Mouse (Mus musculus) lung, embryonic 15.5 days (tissue): ENCODE measurements around the gene Igsf8. TPM values are rescaled to one million over a fixed set of nuclear protein-coding genes. Genes with fewer than 3 reads are reported as not detected.

ENCODE experiments used
- ATAC-seq: fragments of 200-750 bp; cut with Nextera tagmentation; 2 replicates; pipeline ENCODE4 v1.8.0; 2017; ENCODE audit warnings: moderate number of reproducible peaks, borderline replicate concordance; ENCODE audit not compliant: low FRiP score, low TSS enrichment; ENCODE audit errors: extremely low read depth
- H3K27ac ChIP-seq: fragments of 300-500 bp; sonication (generic); 2 replicates; pipeline ENCODE4 v1.5.1; 2015; ENCODE audit warnings: moderate library complexity, mild to moderate bottlenecking, inconsistent platforms
- H3K27me3 ChIP-seq: fragments of 300-500 bp; sonication (generic); 2 replicates; pipeline ENCODE4 v1.6.1; 2015; ENCODE audit warnings: inconsistent platforms
- H3K36me3 ChIP-seq: fragments of 300-500 bp; sonication (generic); 2 replicates; pipeline ENCODE4 v1.6.1; 2015; ENCODE audit warnings: inconsistent platforms
- H3K4me1 ChIP-seq: fragments of 300-500 bp; sonication (generic); 2 replicates; pipeline ENCODE4 v1.6.1; 2015; ENCODE audit warnings: inconsistent platforms
- H3K4me2 ChIP-seq: fragments of 300-500 bp; sonication (generic); 2 replicates; pipeline ENCODE4 v1.6.1; 2015; ENCODE audit warnings: inconsistent platforms, mild to moderate bottlenecking, moderate library complexity
- H3K4me3 ChIP-seq: fragments of 300-500 bp; sonication (generic); 2 replicates; pipeline ENCODE4 v1.5.1; 2015; ENCODE audit warnings: mild to moderate bottlenecking, inconsistent platforms
- H3K9ac ChIP-seq: fragments of 300-500 bp; sonication (generic); 2 replicates; pipeline ENCODE4 v1.6.1; 2015; ENCODE audit warnings: inconsistent platforms
- H3K9me3 ChIP-seq: fragments of 300-500 bp; sonication (generic); 2 replicates; pipeline ENCODE4 v1.6.1; 2016; ENCODE audit warnings: inconsistent platforms
- WGBS: fragments of 180-500 bp; shearing (Covaris S2); methylation state at CpG from one replicate; pipeline ENCODE4 v1.1.7; 2015; 5-methylcytosine and 5-hydroxymethylcytosine counted together
- polyA plus RNA-seq: library from polyadenylated mRNA; unstranded; fragments of >200 nt; fragmentation: Nextera tagmentation; extraction: Ambion mirVana; gene quantifications from 2 replicates; pipeline ENCODE4 v1.2.1, GENCODE M21; 2015

The Igsf8 gene
- polyA plus RNA-seq, 1 experiment from 2014 or later = 46.2 TPM

- ATAC-seq = no peak
- 67% methylated on average over 15 of the region's 15 CpGs for WGBS
- peaks cover 7% of the 10 kb centered on the region; the same call in 1 of the 2 replicates for H3K36me3 ChIP-seq
- H3K27ac ChIP-seq = no peak overlapping the region
- no peaks in the 10 kb centered on the region for H3K27me3 ChIP-seq
- no peaks in the 10 kb centered on the region for H3K9me3 ChIP-seq
- H3K9ac ChIP-seq = no peak overlapping the region
- H3K4me3 ChIP-seq = no peak overlapping the region
- peaks cover 2% of the 10 kb centered on the region for H3K4me1 ChIP-seq
- no peak overlapping the region for H3K4me2 ChIP-seq
These were observed 56.5 kb downstream of the Igsf8 start for GRCm38 (mm10) chr1:172317946-172318345.

GRCm38 (mm10) chr1:172318424-172319035 lies 57.1 kb downstream of the Igsf8 start:
- no peak for ATAC-seq
- Histone ChIP-seq H3K9ac (no peak overlapping the region), H3K9me3 (no peaks in the 10 kb centered on the region), H3K4me2 (no peak overlapping the region), H3K27me3 (no peaks in the 10 kb centered on the region), H3K4me3 (no peak overlapping the region), H3K36me3 (peaks cover 7% of the 10 kb centered on the region; the same call in 1 of the 2 replicates), H3K4me1 (no peaks in the 10 kb centered on the region), H3K27ac (no peak overlapping the region)
- WGBS = 80% methylated on average over 19 of the region's 19 CpGs

DNA sequence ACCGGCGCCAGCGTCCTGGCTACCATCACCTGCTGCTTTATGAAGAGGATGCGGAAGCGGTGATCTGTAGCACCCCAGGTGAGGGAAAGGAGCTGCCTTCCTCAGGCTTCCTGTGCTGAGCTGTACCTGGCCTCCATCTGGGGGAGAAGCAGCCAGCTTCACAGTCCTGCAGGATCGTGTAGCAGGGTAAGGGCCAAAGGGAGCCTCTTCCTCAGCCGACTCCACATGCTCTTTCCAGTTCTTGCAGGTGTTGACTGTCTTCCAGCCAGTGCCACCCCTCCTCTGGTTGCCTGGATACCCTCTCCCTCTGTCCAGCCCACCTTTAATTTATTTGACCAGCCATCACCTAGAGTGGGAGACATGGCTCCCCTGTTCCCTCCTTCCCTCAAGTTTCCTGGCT lies 57.9 kb downstream of the Igsf8 start:
- no peaks in the 10 kb centered on the region for H3K9me3 ChIP-seq
- H3K27me3 ChIP-seq = no peaks in the 10 kb centered on the region
- no peak overlapping the region for H3K4me3 ChIP-seq
- H3K4me2 ChIP-seq = no peak overlapping the region
- ATAC-seq = no peak
- peaks cover 7% of the 10 kb centered on the region; the same call in 1 of the 2 replicates for H3K36me3 ChIP-seq
- no peak overlapping the region for H3K9ac ChIP-seq
- H3K4me1 ChIP-seq = no peaks in the 10 kb centered on the region
- H3K27ac ChIP-seq = no peak overlapping the region
- WGBS = 77% methylated on average over 7 of the region's 7 CpGs

DNA sequence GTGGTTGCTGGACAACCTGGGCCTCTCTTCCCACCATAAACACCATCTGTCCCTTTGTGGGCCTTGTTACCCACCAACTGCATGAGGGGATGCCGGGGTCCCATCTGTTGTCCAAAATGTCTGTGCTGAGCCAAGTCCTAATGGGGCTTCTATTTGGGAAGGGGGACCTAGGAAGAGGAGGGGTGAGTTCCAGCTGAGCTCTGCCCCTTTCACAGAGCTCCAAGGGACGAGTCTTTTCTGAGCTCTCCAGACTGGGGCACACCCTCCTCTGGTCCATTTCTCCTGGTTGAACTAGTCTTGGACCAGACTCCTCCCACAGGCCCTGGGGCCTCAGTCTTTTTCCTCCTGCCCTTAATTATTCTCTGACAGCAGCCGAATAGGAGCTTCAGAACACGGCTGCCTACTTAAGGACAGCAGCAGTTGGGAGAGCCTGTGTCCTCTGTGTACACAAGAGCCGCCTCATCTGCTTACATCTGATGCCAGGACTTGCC lies 58.5 kb downstream of the Igsf8 start:
- H3K9ac ChIP-seq = no peak overlapping the region
- no peaks in the 10 kb centered on the region for H3K4me1 ChIP-seq
- no peak overlapping the region for H3K27ac ChIP-seq
- no peak for ATAC-seq
- H3K27me3 ChIP-seq = peaks cover 2% of the 10 kb centered on the region
- H3K4me2 ChIP-seq = no peak overlapping the region
- H3K9me3 ChIP-seq = no peaks in the 10 kb centered on the region
- H3K4me3 ChIP-seq = no peak overlapping the region
- H3K36me3 ChIP-seq = peaks cover 7% of the 10 kb centered on the region; the same call in 1 of the 2 replicates
- 48% methylated on average over 5 of the region's 5 CpGs for WGBS

GRCm38 (mm10) chr1:172322725-172323124 lies 61.3 kb downstream of the Igsf8 start:
- H3K4me2 ChIP-seq = no peak overlapping the region
- H3K9me3 ChIP-seq = no peaks in the 10 kb centered on the region
- WGBS = 52% methylated on average over 13 of the region's 13 CpGs
- H3K27ac ChIP-seq = no peak overlapping the region
- ATAC-seq = no peak
- no peak overlapping the region for H3K9ac ChIP-seq
- peaks cover 10% of the 10 kb centered on the region; the same call in 1 of the 2 replicates for H3K4me1 ChIP-seq
- H3K36me3 ChIP-seq = peaks cover 7% of the 10 kb centered on the region; the same call in 1 of the 2 replicates
- H3K27me3 ChIP-seq = peaks cover 30% of the 10 kb centered on the region
- no peak overlapping the region for H3K4me3 ChIP-seq

DNA sequence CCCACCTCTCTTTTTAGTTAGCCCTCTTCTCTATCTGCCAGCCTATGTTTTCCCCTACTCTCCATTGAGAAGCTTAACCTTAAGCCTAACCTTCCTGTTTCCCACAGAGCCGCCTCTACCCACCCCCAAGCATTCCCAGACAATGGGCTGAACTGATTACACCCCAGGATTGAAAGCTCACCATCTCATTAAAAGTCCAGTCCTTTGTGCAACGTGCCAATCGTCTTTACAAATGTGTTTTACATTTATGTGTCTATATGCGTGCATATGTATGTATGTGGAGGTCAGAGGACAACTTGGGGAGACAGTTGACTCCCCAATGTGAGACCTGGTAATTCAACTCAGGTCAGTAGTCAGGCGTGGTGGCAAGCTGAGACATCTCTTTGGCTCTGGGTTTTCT lies 61.9 kb downstream of the Igsf8 start:
- no peak overlapping the region for H3K9ac ChIP-seq
- peaks cover 3% of the 10 kb centered on the region; the same call in 1 of the 2 replicates for H3K36me3 ChIP-seq
- 44% methylated on average over 5 of the region's 5 CpGs for WGBS
- H3K27ac ChIP-seq = no peak overlapping the region
- H3K4me2 ChIP-seq = no peak overlapping the region
- no peak for ATAC-seq
- H3K4me3 ChIP-seq = no peak overlapping the region
- H3K27me3 ChIP-seq = peaks cover 36% of the 10 kb centered on the region
- H3K4me1 ChIP-seq = peaks cover 10% of the 10 kb centered on the region; the same call in 1 of the 2 replicates
- H3K9me3 ChIP-seq = no peaks in the 10 kb centered on the region

GRCm38 (mm10) chr1:172323801-172324359 lies 62.4 kb downstream of the Igsf8 start:
- H3K9me3 ChIP-seq = no peaks in the 10 kb centered on the region
- no peak overlapping the region for H3K27ac ChIP-seq
- no peak for ATAC-seq
- no peak overlapping the region for H3K9ac ChIP-seq
- H3K36me3 ChIP-seq = no peaks in the 10 kb centered on the region
- no peak overlapping the region for H3K4me2 ChIP-seq
- H3K4me3 ChIP-seq = no peak overlapping the region
- WGBS = 60% methylated on average over 6 of the region's 6 CpGs
- H3K4me1 ChIP-seq = peaks cover 10% of the 10 kb centered on the region; the same call in 1 of the 2 replicates
- peaks cover 41% of the 10 kb centered on the region for H3K27me3 ChIP-seq

GRCm38 (mm10) chr1:172324725-172325124 lies 63.3 kb downstream of the Igsf8 start:
- no peak for ATAC-seq
- Histone ChIP-seq H3K36me3 (no peaks in the 10 kb centered on the region), H3K4me2 (no peak overlapping the region), H3K4me1 (peaks cover 10% of the 10 kb centered on the region; the same call in 1 of the 2 replicates), H3K4me3 (no peak overlapping the region), H3K27ac (no peak overlapping the region), H3K9me3 (no peaks in the 10 kb centered on the region), H3K27me3 (peaks cover 50% of the 10 kb centered on the region), H3K9ac (no peak overlapping the region)
- WGBS = 11% methylated on average over 7 of the region's 7 CpGs

DNA sequence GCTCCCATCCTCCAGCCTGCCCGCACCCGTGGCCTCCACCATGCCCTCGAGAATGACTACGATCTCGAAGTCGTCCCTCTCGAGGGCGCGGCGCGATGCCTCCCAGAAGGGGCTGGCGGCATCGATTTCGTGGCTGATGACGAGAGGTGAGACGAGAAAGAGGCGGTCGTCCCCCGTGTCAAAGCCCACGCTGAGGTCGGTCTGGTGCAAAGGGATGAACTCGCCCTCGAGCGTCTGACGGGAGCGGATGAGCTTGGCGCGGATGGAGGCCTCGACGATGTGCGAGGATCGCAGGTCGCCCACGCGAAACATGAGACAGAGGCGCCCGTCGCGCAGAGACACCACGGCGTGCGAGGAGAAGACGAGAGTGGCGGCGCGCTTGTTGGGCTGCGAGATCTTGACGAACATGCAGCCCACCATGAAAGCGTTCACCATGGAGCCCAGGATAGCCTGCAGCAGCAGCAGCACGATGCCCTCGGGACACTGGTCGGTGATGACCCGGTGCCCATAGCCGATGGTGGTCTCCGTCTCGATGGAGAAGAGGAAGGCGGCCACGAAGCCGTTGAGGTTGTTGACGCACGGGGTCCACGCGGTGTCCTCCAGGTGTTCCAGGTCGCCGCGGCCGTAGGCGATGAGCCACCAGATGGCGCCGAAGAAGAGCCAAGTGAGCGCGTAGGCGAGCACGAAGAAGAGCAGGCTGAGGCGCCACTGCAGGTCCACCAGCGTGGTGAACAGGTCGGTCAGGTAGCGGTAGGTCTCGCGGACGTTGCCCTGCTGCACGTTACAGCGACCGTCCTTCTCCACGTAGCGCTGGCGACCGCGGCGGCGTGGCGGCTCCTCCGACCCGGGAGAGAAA lies 64.5 kb downstream of the Igsf8 start:
- Histone ChIP-seq H3K4me1 (peaks cover 10% of the 10 kb centered on the region; the same call in 1 of the 2 replicates), H3K27me3 (peaks cover 58% of the 10 kb centered on the region), H3K4me2 (peak overlapping the region; percentile 79), H3K9me3 (no peaks in the 10 kb centered on the region), H3K27ac (no peak overlapping the region), H3K36me3 (no peaks in the 10 kb centered on the region), H3K9ac (no peak overlapping the region), H3K4me3 (peak overlapping the region; percentile 44)
- 17% methylated on average over 94 of the region's 94 CpGs for WGBS
- ATAC-seq = 0 out of 2 replicates have a peak, but pooled peaks have one; percentile 40

GRCm38 (mm10) chr1:172326684-172327083 lies 65.2 kb downstream of the Igsf8 start:
- H3K4me2 ChIP-seq = peak overlapping the region; percentile 79

DNA sequence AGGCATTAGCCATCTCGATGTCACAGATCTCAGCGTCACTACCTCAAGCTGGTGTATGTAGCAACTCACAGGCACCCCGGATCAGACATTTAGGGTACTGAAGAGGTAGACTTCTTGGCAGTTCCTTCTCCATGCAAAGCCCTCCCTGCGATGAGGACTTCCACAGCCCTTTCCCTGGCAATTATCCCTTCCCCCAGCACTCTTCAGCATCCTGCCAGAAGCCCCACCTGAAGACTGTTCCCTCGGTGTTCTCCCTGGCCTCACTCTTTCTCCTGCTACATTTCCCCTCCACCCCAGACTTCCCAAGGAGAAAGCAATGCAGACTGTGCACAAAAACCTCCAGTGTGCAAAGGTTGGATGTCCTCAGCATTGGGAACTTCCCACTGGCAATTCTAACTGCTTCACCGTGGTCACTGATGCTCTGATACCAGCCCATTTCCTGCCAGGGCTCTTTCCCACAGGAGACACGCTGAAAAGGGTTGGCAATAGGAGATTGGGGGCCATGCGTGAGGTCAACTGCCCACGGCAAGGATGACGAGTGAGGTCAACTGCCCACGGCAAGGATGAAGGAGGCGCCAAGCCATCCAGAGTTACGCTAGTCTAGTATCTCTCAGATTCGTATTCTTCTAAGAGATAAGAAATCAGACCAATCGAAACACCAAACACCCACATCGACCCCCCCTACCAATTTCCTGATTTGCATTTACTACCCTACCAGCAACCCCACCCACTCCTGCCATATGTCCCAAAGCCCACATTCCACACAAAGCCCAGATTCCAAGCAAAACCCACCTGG lies 66.0 kb downstream of the Igsf8 start:
- Histone ChIP-seq H3K4me2 (no peak overlapping the region), H3K4me3 (no peak overlapping the region), H3K27me3 (peaks cover 66% of the 10 kb centered on the region), H3K36me3 (no peaks in the 10 kb centered on the region), H3K4me1 (peaks cover 10% of the 10 kb centered on the region; the same call in 1 of the 2 replicates), H3K9ac (no peak overlapping the region), H3K27ac (no peak overlapping the region), H3K9me3 (no peaks in the 10 kb centered on the region)
- WGBS = 74% methylated on average over 16 of the region's 16 CpGs
- no peak for ATAC-seq

More at GRCm38 (mm10) chr1:172326684-172327083, 65.2 kb downstream of the Igsf8 start:
- 52% methylated on average over 11 of the region's 11 CpGs for WGBS
- Histone ChIP-seq H3K9me3 (no peaks in the 10 kb centered on the region), H3K27ac (no peak overlapping the region), H3K4me3 (peak overlapping the region; percentile 44), H3K27me3 (peaks cover 65% of the 10 kb centered on the region), H3K36me3 (no peaks in the 10 kb centered on the region), H3K4me1 (peaks cover 10% of the 10 kb centered on the region; the same call in 1 of the 2 replicates), H3K9ac (no peak overlapping the region)
- no peak for ATAC-seq
